Mouse (Mus musculus) embryonic fibroblast, embryonic 13.5 days (primary cell): ENCODE measurements around the gene Brwd1. TPM values are rescaled to one million over a fixed set of nuclear protein-coding genes. Genes with fewer than 3 reads are reported as not detected.

Experiments used
- H3K27ac ChIP-seq: 2 replicates; pipeline ENCODE4 v1.5.1; 2012; ENCODE audit warnings: low read length, control low read depth, inconsistent platforms; ENCODE audit not compliant: insufficient read depth
- H3K4me1 ChIP-seq: 2 replicates; pipeline ENCODE4 v1.6.1; 2011; ENCODE audit warnings: low read length; ENCODE audit not compliant: control insufficient read depth, insufficient read depth
- H3K4me3 ChIP-seq: 2 replicates; pipeline ENCODE4 v1.5.1; 2011; ENCODE audit warnings: mild to moderate bottlenecking, control low read depth, low read length; ENCODE audit not compliant: insufficient read depth
- CTCF ChIP-seq: IDR thresholded peaks from 2 replicates; pipeline ENCODE4 v1.5.1; 2011; ENCODE audit warnings: mild to moderate bottlenecking, control low read depth, low read length, moderate library complexity, borderline replicate concordance; ENCODE audit not compliant: insufficient read depth
- POLR2A ChIP-seq: IDR thresholded peaks from 2 replicates; pipeline ENCODE4 v1.6.1; 2011; ENCODE audit warnings: low read depth, mild to moderate bottlenecking, control low read depth, low read length, moderate library complexity
- polyA plus RNA-seq: library from polyadenylated mRNA; stranded (reverse); fragments of >200 nt; gene quantifications from 2 replicates; pipeline ENCODE4 v1.2.4, GENCODE M21; 2011; ENCODE audit warnings: low read depth; ENCODE audit not compliant: missing spikeins, insufficient read length

Gene Brwd1
- polyA plus RNA-seq, 1 experiment: 122 TPM

GRCm38 (mm10) chr16:96081331-96081730 lies 995 bp downstream of the Brwd1 start:
- TF ChIP-seq POLR2A (peak; percentile 30; the same call in 1 of the 2 replicates), CTCF (no peak)
- 0 out of 2 replicates have a peak, but pooled peaks cover 2% of the 10 kb centered on the region for H3K4me1 ChIP-seq
- peak overlapping the region; percentile 80 for H3K4me3 ChIP-seq
- peak overlapping the region; percentile 81 for H3K27ac ChIP-seq

- no peak for TF ChIP-seq POLR2A
- TF ChIP-seq CTCF: no peak
These were observed 1.8 kb downstream of the Brwd1 start for GRCm38 (mm10) chr16:96080524-96080923.

GRCm38 (mm10) chr16:96068364-96068763 lies 14.0 kb downstream of the Brwd1 start:
- Histone ChIP-seq H3K4me1 (no peaks in the 10 kb centered on the region), H3K4me3 (no peak overlapping the region), H3K27ac (no peak overlapping the region)
- TF ChIP-seq CTCF (no peak), POLR2A (no peak)

More at GRCm38 (mm10) chr16:96080524-96080923, 1.8 kb downstream of the Brwd1 start:
- H3K27ac ChIP-seq: no peak overlapping the region
- 0 out of 2 replicates have a peak, but pooled peaks cover 2% of the 10 kb centered on the region for H3K4me1 ChIP-seq
- H3K4me3 ChIP-seq: no peak overlapping the region

GRCm38 (mm10) chr16:96066174-96066573 lies 16.2 kb downstream of the Brwd1 start:
- Histone ChIP-seq H3K4me3 (no peak overlapping the region), H3K27ac (no peak overlapping the region), H3K4me1 (no peaks in the 10 kb centered on the region)
- no peak for TF ChIP-seq CTCF
- no peak for TF ChIP-seq POLR2A

- Histone ChIP-seq H3K4me1 (no peaks in the 10 kb centered on the region), H3K4me3 (no peak overlapping the region), H3K27ac (no peak overlapping the region)
- TF ChIP-seq CTCF (no peak), POLR2A (no peak)
These were observed 17.7 kb downstream of the Brwd1 start for GRCm38 (mm10) chr16:96064649-96065048.

- Histone ChIP-seq H3K27ac (no peak overlapping the region), H3K4me3 (no peak overlapping the region), H3K4me1 (no peaks in the 10 kb centered on the region)
- no peak for TF ChIP-seq CTCF
- no peak for TF ChIP-seq POLR2A
These were observed 38.2 kb downstream of the Brwd1 start for GRCm38 (mm10) chr16:96044096-96044495.

GRCm38 (mm10) chr16:96040691-96041090 lies 41.6 kb downstream of the Brwd1 start:
- no peak overlapping the region for H3K27ac ChIP-seq
- TF ChIP-seq CTCF: no peak
- TF ChIP-seq POLR2A: no peak
- H3K4me1 ChIP-seq: peaks cover 2% of the 10 kb centered on the region
- H3K4me3 ChIP-seq: no peak overlapping the region

- no peak for TF ChIP-seq POLR2A
- TF ChIP-seq CTCF: no peak
- no peak overlapping the region for H3K27ac ChIP-seq
- H3K4me1 ChIP-seq: peaks cover 10% of the 10 kb centered on the region
- no peak overlapping the region for H3K4me3 ChIP-seq
These were observed 42.8 kb downstream of the Brwd1 start for GRCm38 (mm10) chr16:96039538-96039937.

GRCm38 (mm10) chr16:96034473-96034872 lies 47.9 kb downstream of the Brwd1 start:
- Histone ChIP-seq H3K4me3 (no peak overlapping the region), H3K27ac (no peak overlapping the region), H3K4me1 (peaks cover 11% of the 10 kb centered on the region)
- TF ChIP-seq POLR2A: no peak
- no peak for TF ChIP-seq CTCF

- peaks cover 11% of the 10 kb centered on the region for H3K4me1 ChIP-seq
- no peak overlapping the region for H3K27ac ChIP-seq
- TF ChIP-seq POLR2A: no peak
- TF ChIP-seq CTCF: no peak
- H3K4me3 ChIP-seq: no peak overlapping the region
These were observed 49.8 kb downstream of the Brwd1 start for GRCm38 (mm10) chr16:96032368-96033043.

- no peak overlapping the region for H3K27ac ChIP-seq
- TF ChIP-seq POLR2A (no peak), CTCF (peak; percentile 10; the same call in 1 of the 2 replicates)
- H3K4me3 ChIP-seq: no peak overlapping the region
- peaks cover 9% of the 10 kb centered on the region for H3K4me1 ChIP-seq
These were observed 51.7 kb downstream of the Brwd1 start for GRCm38 (mm10) chr16:96030476-96031102.
